Mouse (Mus musculus): Measurements from ENCODE around the gene Gadd45g.
A peak's percentile ranks its signal among the peaks of the same experiment; 100 is the strongest.

The Gadd45g gene

DNA sequence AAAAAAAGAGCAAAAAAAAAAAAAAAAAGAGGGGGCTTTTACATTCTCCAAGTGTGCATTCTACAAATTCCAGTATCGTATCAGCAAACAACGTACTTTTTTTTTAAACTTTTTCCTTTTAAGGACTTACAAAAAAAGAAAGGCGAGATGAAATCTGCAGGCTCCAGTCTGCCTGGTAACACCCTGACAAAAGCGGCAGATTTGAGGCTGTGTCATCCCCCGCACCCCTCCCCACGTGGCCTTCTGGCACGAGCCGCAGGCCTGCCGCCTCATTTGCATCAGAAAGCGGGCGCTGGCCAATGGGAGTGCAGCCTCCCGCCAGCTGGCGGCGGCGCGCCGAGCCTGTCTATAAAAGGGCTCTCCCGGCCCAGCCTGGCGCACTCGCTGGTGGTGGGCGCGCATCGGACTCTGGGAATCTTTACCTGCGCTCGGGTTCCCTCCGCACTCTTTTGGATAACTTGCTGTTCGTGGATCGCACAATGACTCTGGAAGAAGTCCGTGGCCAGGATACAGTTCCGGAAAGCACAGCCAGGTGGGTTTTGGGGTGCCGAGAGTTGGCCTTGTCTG lies at the start of gene Gadd45g:
Gene Gadd45g, plus strand, starts transcription at position 378 of the 567 bp plus-strand sequence.
- peak; percentile 93 to 96 for DNase-seq (ENCODE audit: low spot score in 2 of 2)

DNA sequence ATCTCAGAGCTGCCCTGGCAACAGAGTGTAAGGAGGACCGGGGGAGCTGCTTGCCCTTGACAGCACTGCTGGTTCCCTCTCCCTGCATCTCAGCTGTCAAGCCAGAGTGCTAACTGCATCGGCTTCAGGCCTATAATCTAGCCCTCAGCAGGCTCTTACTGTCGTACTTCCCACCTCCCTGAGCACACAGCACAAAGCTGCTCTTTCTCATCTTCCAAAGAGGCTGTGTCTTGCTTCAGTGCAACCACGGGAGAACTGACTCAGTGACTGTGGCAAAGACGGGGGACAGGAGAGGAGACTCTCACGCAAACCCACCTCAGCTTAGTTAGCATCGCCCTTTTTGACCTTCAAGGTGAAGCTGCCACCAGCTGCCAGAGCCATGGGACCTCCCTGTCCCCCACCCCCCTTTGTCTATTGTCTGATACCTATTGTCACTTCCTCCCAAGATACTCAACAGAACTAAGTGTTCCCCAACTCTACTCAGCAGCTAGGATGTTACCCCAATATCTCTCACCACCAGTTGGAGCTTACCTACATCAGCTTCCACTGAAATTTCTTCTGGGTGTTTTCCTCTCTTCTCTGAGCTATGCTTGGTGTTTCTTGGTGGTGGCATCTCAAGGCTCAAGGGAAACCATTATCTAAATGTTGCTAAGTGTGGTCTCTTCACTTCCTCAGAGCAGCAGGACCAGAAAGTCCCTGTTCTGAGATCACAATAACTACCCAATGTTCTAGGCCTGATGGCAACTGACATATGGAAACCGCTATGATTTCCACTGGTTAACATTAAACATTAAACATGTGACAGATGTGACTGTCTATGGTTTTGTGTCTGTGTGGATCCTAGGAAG lies 48.4 kb upstream of the Gadd45g start:
- no peak for DNase-seq (ENCODE audit: low spot score in 2 of 2)

DNA sequence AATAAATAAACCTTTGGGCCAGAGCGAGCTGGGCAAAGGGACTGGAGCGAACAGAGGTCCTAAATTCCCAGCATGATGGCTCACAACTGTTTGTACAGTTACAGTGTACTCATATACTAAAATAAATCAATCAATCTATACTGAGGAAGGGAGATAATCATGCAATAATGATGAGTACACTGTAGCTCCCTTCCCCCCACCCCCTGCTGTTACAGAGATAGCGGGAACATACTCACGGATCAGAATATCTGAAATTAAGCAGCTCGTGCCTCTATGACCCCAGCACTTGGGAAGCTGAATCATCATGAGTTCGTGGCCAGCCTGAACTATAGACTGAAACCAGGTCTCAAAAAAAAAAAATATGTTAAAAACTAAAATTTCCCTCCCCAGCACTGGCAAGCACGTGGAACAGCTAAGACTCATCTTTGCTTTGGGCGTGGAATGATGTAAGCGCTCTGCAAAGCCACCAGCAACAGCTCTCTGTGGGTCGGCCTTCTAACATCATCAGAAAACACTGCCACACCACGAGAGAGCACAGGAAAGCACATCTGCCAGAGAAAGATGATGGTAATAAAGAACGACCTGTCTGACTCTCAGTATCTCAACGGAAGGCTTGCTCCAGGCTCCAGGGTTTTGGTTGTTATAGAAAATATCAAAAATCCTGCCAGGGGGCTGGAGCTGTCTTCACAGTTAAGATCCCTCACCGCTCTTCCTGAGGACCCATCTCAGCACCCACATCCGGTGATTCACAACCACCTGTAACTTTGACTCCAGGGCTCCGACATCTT lies 46.5 kb upstream of the Gadd45g start:
- no peak for DNase-seq (ENCODE audit: low spot score in 2 of 2)

DNA sequence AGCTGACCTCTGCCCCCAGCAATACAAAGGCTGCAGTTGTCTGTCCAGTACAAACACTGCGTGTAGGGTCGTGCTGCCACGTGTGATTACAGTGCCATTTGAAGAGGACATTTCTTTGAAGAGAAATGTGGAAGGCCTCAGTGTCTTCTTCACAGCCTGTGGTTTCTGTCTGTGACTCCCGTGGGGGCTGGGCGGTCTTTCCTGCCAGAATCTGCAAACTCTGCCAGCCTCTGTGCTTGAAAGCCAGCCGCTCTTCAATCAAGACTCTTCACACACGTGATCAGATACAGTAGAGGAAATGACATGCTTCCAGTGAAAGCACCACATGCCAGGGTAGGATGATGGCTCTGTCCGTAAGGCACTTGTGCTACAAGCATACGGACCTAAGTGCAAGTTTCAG lies 45.6 kb upstream of the Gadd45g start:
- no peak for DNase-seq (ENCODE audit: low spot score in 2 of 2)

DNA sequence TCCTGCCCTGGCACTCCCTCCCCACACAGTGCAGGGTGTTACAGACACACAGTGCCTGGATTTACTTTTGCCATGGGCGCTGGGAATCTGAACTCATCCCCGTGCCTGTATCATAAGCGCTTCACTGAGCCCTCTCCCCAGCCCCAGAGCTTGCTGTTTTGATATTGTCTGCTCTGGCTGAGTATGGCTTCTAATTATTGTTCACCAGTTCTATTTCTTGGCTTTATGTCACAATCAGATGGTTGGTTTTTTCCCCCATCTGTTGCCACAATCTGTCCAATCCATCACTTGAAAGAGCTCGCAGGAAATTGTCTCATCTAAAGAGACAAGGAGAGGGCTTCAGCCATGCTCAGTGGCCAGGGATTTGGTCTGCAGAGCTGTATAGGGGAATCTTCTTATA lies 40.8 kb upstream of the Gadd45g start:
- peak in 1 of 2 experiments; percentile 51 for DNase-seq (ENCODE audit: low spot score in 2 of 2)

DNA sequence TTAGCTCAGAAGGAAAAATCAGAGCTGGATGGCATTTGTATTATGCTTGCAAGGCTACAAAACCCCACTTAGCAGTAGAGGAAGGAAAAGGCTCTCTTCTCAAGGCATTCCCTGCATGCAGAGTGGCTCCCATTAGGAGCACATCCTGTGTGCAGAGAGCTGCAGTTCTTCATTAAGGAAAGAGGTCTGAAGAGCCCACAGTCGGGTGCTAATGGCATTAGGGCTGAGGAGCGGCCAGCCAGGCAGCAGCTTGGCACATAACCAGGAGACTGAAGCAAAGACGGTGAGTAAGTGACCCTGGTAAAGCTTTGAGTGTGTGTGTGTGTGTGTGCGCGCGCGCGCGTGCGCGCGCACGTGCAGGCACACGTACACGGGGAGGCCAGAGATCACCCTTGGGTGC lies 40.3 kb upstream of the Gadd45g start:
- no peak for DNase-seq (ENCODE audit: low spot score in 2 of 2)

DNA sequence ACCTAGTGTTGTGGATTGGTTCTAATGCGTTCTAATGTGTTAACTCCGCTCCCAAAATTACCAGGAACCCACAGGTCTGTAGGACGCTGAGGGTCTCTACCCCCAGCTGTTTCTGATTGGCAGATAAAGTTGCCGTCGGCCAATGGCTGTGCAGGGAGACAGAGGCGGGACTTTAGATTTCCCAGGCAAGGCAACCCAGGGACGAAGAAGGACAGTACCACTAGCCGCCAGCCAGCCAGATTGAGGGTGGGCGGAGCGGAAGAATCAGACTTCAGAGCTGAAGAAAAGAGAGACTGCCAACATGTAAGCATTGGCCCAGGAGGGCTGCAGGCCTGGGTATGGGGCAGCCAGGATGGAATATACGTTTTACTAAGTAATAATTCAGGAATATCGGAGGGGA lies 38.3 kb upstream of the Gadd45g start:
- DNase-seq (ENCODE audit: low spot score in 2 of 2) = peak in 1 of 2 experiments; percentile 52

DNA sequence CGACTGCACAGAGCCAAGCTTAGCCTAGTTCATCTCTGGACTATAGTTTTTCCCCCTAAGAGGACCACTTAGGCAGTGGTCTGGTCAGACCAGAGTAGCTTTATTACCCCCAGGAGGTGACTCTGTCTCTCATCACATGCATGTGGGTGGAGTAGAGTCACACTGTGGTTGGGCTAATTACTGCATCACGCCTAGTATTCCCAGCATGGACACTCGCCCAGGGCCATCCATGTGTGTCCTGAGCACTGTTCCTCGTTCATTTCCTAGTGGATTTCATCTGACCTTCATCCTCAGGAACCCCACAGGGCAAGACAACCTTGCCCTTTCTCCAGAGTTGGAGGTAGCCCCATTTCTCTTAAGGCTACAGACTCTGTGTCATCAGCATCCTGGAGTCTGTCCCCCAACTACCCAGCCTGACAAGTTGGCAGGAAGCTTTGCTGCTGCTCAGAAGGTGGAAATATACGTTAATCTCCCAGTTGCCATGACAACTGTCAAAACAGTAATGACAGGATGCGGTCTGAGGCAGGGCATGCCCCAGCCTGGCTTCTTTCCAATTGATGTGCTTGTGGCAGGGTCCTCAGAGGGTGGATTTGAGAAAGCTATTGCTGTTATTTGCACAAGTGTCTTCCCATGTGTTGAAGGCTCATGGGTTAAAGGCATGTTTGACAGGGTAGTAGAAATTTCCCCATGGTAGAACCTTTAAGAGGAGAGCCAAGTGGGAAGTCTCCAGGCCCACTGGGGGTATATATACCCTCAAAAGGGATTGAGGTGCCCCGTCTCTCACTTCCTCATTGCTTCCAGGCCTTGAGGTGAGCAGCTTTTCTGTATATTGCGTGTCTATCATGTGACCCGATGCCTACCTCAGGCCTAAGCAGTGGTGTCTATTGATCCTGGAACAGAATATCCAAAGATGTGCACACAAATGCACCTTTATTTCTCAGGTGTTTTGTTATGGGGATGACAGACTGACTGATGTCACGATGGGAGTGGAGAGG lies 32.6 kb upstream of the Gadd45g start:
- DNase-seq (ENCODE audit: low spot score in 2 of 2) = no peak

DNA sequence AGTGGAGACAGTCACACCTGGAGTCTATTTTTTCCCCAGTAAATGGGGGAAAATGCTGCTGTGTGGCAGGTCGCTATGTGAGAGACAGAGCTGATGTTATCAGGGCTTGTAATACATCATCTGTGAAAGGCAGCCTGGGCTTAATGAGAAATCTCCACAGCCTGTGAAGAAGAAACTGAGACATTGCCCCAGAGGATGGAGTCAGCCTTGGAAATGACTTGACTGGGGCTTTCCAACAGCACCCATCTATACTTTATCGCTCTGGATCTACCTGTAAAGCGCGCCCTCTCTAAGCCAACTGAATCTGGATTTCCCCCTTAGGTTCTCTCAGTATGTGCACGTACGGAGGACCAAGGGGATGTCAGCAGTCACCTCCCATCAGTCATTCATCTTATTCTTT lies 31.8 kb upstream of the Gadd45g start:
- no peak for DNase-seq (ENCODE audit: low spot score in 2 of 2)

DNA sequence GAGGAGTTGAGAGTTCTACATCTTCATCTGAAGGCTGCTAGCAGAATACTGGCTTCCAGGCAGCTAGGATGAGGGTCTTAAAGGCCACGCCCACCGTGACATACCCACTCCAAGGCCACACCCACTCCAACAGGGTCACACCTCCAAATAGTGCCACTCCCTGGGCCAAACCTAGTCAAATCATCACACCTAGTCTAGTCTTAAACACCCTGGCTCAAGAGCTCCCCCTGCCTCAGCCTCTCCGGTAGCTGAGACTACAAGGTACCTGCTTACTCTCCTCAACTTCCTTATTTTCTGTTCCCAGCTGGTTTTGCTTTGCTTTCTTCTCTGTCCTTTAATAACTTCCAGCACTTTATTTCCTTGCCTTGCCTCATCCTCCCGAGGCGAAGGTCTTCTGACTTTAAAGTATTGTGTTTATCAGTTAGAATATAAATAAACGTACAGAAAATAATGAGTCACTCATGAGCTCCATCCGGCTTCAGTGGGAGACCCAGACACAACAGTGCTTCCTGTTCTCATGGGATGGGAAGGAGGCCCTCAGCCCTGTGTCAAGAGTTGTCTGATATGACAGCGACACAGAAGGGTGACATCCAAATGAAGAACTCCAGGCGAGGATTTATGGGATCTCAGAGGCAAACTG lies 30.5 kb upstream of the Gadd45g start:
- no peak for DNase-seq (ENCODE audit: low spot score in 2 of 2)

DNA sequence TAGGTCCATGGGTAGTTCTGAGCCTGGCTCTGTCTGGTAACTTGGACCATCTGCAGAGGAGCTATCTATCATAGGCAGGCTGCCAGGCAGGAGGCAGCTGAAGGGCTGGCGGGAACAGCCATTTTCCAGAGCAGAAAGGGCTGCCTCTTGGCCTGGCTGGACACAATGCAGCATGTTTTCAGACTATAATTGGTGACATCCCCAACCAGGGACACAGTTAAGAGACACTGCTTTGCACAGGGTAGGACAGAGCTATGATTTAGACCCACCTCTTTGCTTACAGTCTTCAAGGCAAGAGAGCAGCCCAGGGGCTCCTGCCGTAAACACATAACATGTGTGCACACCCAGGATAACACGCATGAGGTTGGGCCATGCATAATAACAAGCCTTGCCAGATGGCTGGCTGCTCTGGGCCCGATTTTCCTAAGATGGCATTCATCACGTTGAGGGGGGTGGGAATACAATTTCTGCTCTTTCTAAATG lies 29.9 kb upstream of the Gadd45g start:
- DNase-seq (ENCODE audit: low spot score in 2 of 2) = no peak

DNA sequence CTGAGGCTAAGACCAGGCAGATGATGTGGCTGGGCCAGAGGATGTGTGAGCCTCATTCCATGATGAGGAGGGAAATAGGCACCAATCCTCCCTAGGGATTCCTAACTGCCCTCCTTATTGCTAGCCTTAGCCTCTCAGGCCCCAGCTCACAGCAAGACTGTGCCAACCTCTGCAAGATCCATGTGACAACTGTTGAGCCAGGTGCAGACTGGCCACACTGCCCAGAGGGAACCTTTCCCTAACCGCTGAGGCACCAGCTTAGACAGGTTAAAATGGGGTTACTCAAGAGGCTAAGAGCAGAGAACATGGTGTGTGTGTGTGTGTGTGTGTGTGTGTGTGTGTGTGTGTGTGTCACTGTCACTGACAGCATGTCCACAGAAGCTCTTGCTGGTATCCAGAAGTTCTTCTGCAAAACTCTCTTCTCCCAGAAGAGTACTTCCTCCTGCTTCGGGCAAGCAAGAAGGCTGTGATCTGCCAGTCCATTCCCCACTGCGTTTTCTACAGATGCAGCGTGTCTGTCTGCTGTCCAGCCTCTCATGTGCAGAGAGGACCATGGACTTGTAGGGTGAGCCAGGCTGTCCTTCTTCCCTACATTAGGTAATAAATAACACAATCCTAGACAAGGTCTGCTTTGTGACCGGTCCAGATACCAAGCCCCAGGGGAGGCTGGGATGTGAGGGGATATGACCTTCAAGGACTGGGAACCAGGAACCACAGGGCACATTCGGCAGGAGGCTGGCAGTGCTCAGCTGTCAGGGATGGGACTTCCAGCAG lies 28.1 kb upstream of the Gadd45g start:
- DNase-seq (ENCODE audit: low spot score in 2 of 2) = no peak

DNA sequence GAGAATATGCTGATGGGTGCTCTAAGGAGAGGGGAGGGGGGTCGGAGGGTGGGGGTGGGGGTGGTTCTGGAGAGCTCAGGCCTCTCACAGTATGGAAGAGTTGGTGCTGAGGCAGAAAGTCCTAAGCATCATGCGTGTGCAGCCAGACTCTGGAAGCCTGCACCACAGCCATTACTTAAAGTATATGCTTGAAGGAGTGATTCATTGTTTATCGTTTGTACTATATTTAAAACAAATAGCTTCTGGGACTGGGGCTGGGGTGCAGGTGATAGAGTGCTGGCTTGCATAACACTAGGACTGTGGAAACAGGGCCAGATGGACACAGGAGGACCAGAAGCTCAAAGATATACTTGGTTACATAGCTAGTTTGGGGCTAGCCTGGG lies 27.5 kb upstream of the Gadd45g start:
- DNase-seq (ENCODE audit: low spot score in 2 of 2) = no peak

DNA sequence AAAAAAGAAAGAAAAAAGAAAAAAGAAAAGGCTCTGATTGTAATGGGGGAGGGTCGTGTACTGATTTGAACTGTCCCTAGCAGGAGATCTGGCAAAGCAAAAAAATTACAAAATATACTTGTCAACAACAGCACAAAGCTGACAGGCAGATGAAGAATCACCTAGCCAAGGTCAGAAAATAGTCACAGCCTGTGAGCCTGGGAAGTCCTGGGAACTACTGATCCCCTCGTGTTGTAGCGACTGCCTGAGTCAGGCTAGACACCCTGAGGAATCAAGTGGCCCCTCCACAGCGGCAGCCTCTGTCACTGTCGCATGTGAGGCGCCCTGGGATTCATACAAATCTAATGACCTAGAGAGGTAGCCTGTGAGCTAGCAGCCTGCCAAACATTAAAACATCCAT lies 27.1 kb upstream of the Gadd45g start:
- DNase-seq (ENCODE audit: low spot score in 2 of 2) = no peak

DNA sequence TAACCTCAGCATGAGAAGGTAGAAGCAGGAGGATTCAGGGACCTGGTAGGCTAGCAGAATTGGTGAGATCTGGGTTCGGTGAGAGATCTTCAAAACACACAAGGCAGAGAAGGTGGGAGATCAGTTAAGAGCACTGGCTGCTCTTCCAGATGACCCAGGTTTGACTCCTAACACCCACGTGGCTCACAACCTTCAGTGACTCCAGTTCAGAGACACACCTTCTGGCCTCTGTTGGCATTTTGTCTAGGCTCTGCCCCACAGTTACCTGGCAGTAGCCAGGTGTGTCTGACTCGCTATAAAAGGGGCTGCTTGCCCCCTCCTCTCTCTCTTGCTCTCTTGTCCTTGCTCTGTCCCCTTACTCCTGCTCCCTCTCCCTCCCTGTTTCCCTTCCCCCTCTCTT lies 24.5 kb upstream of the Gadd45g start:
- DNase-seq (ENCODE audit: low spot score in 2 of 2) = no peak

DNA sequence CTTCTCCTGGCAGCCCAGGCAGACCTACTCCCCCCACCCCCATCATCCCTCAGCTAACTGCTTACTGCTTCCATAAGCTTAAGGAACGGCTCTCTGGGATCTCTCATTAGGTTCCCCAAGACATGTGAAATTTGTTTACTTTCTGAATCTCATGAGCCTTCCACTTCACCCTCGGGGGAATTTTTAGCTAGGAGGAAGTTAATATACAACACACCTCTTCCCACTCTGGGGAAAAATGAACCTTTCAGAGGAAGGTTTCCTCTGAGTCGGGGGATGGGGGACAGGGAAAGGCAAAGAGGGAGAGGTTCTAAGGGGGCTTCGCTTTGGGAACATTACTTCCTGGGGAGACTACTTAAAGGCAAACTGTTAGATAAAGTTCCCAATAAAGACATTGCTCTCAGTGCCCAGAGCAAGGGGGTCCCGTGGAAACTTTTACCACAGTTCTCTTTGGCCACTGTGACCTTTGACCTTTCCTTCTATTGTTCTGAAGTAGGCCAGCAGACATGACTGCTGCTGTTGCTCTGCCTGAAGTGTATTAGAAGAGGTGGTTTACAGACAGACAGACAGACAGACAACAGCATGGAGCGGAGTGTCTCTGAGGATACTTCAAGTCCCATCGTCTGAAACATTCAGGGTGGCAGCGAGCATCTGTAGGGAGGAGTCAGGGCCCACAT lies 22.5 kb upstream of the Gadd45g start:
- no peak for DNase-seq (ENCODE audit: low spot score in 2 of 2)

DNA sequence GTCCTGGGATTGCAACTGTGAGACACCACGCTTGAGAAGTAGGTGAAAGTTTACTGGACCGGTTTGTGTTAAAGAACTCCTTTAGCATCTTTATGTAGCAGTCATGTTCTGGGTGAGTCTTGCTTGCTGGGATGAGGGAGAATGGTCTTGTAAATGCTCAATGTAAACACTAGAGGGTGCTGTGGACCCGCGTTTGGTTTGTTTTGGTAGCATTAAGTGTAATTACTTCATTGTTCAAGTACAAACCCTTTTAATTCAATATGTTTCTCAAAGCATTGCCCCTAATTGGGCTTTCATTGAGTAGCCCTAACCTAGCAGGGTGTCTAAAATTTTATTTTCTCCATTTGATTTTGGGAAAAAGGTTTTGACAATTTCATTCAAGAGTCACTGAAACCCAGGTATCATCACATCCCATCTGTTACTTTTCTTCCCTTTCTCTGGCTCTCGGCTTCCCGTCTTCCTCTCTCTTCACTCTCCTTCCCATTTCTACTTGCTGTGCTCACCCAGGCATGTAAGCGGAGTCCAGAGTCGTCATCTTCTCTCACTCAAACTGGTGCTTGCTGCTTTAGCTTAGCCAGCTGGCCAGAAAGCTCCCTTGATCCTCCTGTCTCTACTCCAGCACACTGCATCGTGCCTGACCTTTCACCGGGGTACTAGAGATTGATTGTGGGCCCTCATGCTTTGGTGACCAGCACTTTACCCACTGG lies 15.6 kb upstream of the Gadd45g start:
- DNase-seq (ENCODE audit: low spot score in 2 of 2) = peak in 1 of 2 experiments; percentile 31

DNA sequence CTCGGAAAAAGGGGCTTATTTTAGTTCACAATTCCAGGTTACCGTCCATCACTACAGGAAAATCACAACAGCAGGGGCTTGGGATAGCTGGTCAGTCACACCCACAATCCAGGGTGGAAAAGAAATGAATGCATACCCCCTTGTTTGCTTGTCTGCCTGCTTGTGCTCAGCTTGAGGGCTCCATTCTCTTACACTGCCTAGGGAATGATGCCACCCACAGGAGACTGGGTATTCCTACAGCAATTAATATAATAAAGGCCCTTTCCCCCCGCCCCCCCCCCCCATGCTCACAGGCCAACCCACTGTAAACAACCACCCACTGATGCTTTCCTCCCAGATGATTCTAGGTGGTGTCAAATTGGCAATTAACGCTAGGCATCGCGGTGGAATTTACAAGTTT lies 14.0 kb upstream of the Gadd45g start:
- no peak for DNase-seq (ENCODE audit: low spot score in 2 of 2)

DNA sequence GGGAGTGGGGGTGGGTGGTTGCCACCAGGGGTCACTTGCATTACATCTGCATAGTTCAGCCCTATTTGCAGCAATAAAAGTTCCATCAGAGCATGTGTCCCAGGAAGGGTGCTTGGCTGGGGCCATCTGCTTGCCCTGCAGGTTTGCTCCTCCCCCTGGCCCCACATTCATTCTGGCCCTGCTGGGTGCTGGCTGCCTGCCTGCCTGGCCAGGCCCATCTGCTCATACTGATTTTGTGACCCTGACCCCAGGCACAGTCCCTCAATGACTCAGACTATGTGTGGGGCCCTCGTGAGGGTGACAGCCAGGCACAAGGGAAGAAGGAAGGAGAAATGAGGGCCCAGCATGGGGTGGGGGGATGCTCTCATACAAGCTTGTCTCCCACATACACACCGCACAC lies 12.9 kb upstream of the Gadd45g start:
- DNase-seq (ENCODE audit: low spot score in 2 of 2) = no peak

Measured in frontal cortex, postnatal 36 days (tissue).